Mouse (Mus musculus) kidney, embryonic 16.5 days (tissue): ENCODE measurements around the gene Stradb. TPM values are rescaled to one million over a fixed set of nuclear protein-coding genes. Genes with fewer than 3 reads are reported as not detected.

ENCODE experiments used
- ATAC-seq: fragments of 200-750 bp; cut with Nextera tagmentation; 2 replicates; pipeline ENCODE4 v1.8.0; 2017; ENCODE audit warnings: moderate TSS enrichment; ENCODE audit not compliant: low FRiP score, low TSS enrichment
- H3K27ac ChIP-seq: fragments of 300-500 bp; sonication (generic); 2 replicates; pipeline ENCODE4 v1.5.1; 2014; ENCODE audit warnings: low read length
- H3K27me3 ChIP-seq: fragments of 300-500 bp; sonication (generic); 2 replicates; pipeline ENCODE4 v1.6.1; 2014; ENCODE audit warnings: low read length, control low read depth, mixed read lengths; ENCODE audit not compliant: insufficient read depth
- H3K36me3 ChIP-seq: fragments of 300-500 bp; sonication (generic); 2 replicates; pipeline ENCODE4 v1.6.1; 2014; ENCODE audit warnings: low read length, control low read depth, mixed read lengths; ENCODE audit not compliant: insufficient read depth
- H3K4me1 ChIP-seq: fragments of 300-500 bp; sonication (generic); 2 replicates; pipeline ENCODE4 v1.6.1; 2014; ENCODE audit warnings: low read length, control low read depth, mixed read lengths; ENCODE audit not compliant: insufficient read depth
- H3K4me2 ChIP-seq: fragments of 300-500 bp; sonication (generic); replicated peaks from 2 replicates; pipeline ENCODE4 v1.6.1; 2014; ENCODE audit warnings: low read depth, low read length
- H3K4me3 ChIP-seq: fragments of 300-500 bp; sonication (generic); 2 replicates; pipeline ENCODE4 v1.5.1; 2014; ENCODE audit warnings: mild to moderate bottlenecking, low read length
- H3K9ac ChIP-seq: fragments of 300-500 bp; sonication (generic); replicated peaks from 2 replicates; pipeline ENCODE4 v1.6.1; 2014; ENCODE audit warnings: low read length
- H3K9me3 ChIP-seq: fragments of 300-500 bp; sonication (generic); 2 replicates; pipeline ENCODE4 v1.6.1; 2016; ENCODE audit warnings: low read length, control low read depth
- WGBS: fragments of 180-500 bp; shearing (Covaris S2); extraction: QIAGEN DNeasy Blood & Tissue Kit; methylation state at CpG from one replicate; pipeline ENCODE4 v1.1.7; 2014; 5-methylcytosine and 5-hydroxymethylcytosine counted together
- polyA plus RNA-seq: library from polyadenylated mRNA; unstranded; fragments of >200 nt; fragmentation: Nextera tagmentation; extraction: Ambion mirVana; gene quantifications from 2 replicates; pipeline ENCODE4 v1.2.1, GENCODE M21; 2015

Gene Stradb
- 29.0 and 29.6 TPM in 2 replicates for polyA plus RNA-seq

DNA sequence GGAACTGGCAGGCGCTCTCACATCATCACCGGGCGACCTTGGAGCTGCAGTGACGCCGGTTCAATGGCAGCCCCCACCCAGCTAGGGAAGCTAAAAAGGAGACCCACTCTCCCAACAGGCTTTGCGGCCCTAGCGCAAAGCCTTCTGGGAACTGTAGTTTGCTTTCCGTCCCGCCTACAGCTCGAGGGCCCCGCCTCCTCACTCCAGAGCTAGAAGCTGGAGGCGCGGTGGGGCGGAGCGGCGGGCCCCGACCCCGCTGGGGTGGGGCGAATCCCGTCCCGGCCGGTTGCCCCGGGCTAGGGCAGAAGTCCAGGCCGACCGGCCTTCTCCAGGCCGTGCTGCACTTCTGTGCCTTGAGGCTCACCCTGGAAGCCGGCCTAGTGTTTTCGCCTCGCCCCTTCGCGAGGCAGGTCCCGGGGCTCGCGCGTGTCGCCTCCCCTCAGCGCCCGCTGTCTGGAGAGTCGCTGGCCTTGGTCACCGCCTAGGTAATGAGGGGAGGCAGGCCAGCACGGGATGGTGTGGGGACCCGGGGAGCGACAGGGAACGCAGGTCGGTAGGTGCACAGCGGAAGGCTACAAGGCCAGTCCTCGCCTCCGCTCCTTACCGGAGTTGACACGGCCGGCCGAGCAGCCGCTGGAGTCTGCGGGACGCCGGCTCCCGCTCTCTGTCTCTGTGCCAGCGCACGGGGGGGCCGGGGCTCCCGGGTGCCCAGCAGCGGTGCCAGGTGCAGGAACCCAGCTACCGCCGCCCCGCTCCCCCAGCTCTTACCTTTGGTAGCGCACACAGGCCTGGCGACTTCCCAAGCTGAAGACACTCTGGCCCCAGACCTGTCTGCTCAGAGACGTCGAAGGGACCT, at the start of gene Stradb, which contains the start of gene Trak2:
Gene Stradb (plus strand): TSS at position 157 of the 856 bp plus-strand sequence.
Gene Trak2 (minus strand): TSS at position 65 of the 856 bp plus-strand sequence.
- H3K9me3 ChIP-seq = no peaks in the 10 kb centered on the region
- ATAC-seq = peak; percentile 98
- under 1% methylated on average over 65 of the region's 69 CpGs for WGBS
- H3K9ac ChIP-seq = peak within 1 kb of the TSS; percentile 92
- no peaks in the 10 kb centered on the region for H3K36me3 ChIP-seq
- peaks cover 22% of the 10 kb centered on the region for H3K4me1 ChIP-seq
- H3K27me3 ChIP-seq = no peaks in the 10 kb centered on the region
- H3K4me3 ChIP-seq = peak within 1 kb of the TSS; percentile 95
- H3K4me2 ChIP-seq = peak within 1 kb of the TSS; percentile 74
- H3K27ac ChIP-seq = peak within 1 kb of the TSS; percentile 95

- Histone ChIP-seq H3K4me1 (no peaks in the 10 kb centered on the region), H3K36me3 (peaks cover 16% of the 10 kb centered on the region), H3K27me3 (no peaks in the 10 kb centered on the region), H3K9me3 (peaks cover 7% of the 10 kb centered on the region; the same call in 1 of the 2 replicates), H3K4me2 (no peak overlapping the region), H3K9ac (no peak overlapping the region), H3K4me3 (no peak overlapping the region), H3K27ac (no peak overlapping the region)
- 93% methylated on average over 5 of the region's 5 CpGs for WGBS
- no peak for ATAC-seq
Measured at GRCm38 (mm10) chr1:58926664-58927063, 46.7 kb upstream of the Stradb start.

DNA sequence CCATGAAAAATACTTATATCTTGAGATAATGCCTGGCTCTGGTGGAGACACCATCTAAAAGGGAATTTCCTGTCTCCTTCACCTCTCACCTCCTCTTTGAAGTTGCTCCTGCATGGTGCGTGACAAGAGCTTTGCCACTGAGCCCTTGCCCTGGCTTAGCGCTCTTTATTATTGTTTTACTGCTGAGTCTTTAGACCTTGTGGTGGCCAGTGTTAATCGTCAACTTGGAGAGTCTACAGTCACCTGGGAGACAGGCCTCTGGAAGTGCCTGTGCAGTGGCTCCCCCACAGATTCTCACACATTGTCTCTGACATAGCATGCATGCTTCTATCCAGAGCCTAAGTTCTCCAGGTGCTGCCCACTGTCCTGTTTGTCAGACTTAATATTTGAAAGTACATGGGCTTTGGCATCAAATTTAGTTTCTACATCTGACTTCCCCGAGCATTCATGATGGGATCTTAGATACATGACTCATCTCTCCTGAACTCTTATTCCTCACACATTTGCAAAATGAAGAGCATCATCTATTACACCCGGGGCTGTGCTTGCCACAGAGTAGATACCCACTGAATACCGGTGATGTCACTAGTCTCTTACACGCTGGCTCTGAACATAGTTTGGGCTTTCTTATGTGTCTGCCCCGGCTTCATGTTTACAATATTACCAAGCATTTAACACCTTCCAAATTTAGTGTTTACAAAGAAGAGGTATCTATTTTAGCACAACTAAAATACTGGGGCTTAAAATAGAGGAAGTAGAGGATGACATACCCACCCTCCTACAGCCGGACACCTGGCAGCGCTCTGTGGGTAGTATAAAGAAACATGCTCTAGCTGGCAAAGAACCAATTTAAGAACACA, 36.3 kb upstream of the Stradb start:
- peak; percentile 76 for ATAC-seq
- no peak overlapping the region for H3K9ac ChIP-seq
- H3K4me3 ChIP-seq = no peak overlapping the region
- H3K36me3 ChIP-seq = peaks cover 19% of the 10 kb centered on the region
- H3K9me3 ChIP-seq = peaks cover 7% of the 10 kb centered on the region
- H3K27ac ChIP-seq = 0 out of 2 replicates have a peak overlapping the region, but pooled peaks have one; percentile 7
- WGBS = 89% methylated on average over 10 of the region's 10 CpGs
- H3K4me2 ChIP-seq = no peak overlapping the region
- H3K4me1 ChIP-seq = no peaks in the 10 kb centered on the region
- no peaks in the 10 kb centered on the region for H3K27me3 ChIP-seq

- no peaks in the 10 kb centered on the region for H3K4me1 ChIP-seq
- no peak overlapping the region for H3K9ac ChIP-seq
- no peak for ATAC-seq
- H3K9me3 ChIP-seq = peaks cover 7% of the 10 kb centered on the region
- H3K27ac ChIP-seq = no peak overlapping the region
- peaks cover 19% of the 10 kb centered on the region for H3K36me3 ChIP-seq
- no peaks in the 10 kb centered on the region for H3K27me3 ChIP-seq
- WGBS = 93% methylated on average over 9 of the region's 9 CpGs
- no peak overlapping the region for H3K4me3 ChIP-seq
- H3K4me2 ChIP-seq = no peak overlapping the region
Measured at GRCm38 (mm10) chr1:58937606-58938099, 35.7 kb upstream of the Stradb start.

GRCm38 (mm10) chr1:58945523-58945922, 27.8 kb upstream of the Stradb start:
- 96% methylated on average over 2 of the region's 2 CpGs for WGBS
- H3K4me1 ChIP-seq = peaks cover under 1% of the 10 kb centered on the region
- H3K27ac ChIP-seq = no peak overlapping the region
- no peak overlapping the region for H3K9ac ChIP-seq
- no peak for ATAC-seq
- no peak overlapping the region for H3K4me3 ChIP-seq
- no peaks in the 10 kb centered on the region for H3K27me3 ChIP-seq
- no peaks in the 10 kb centered on the region for H3K9me3 ChIP-seq
- H3K4me2 ChIP-seq = no peak overlapping the region
- peaks cover 17% of the 10 kb centered on the region for H3K36me3 ChIP-seq

GRCm38 (mm10) chr1:58945960-58946670, 27.2 kb upstream of the Stradb start:
- 86% methylated on average over 7 of the region's 7 CpGs for WGBS
- Histone ChIP-seq H3K27me3 (no peaks in the 10 kb centered on the region), H3K4me1 (peaks cover 7% of the 10 kb centered on the region), H3K9me3 (no peaks in the 10 kb centered on the region), H3K4me2 (no peak overlapping the region), H3K36me3 (peaks cover 15% of the 10 kb centered on the region), H3K4me3 (no peak overlapping the region), H3K9ac (no peak overlapping the region), H3K27ac (no peak overlapping the region)
- no peak for ATAC-seq

GRCm38 (mm10) chr1:58946718-58947117, 26.6 kb upstream of the Stradb start:
- 82% methylated on average over 9 of the region's 9 CpGs for WGBS
- Histone ChIP-seq H3K4me3 (no peak overlapping the region), H3K27me3 (no peaks in the 10 kb centered on the region), H3K9me3 (no peaks in the 10 kb centered on the region), H3K4me2 (no peak overlapping the region), H3K27ac (no peak overlapping the region), H3K4me1 (peaks cover 12% of the 10 kb centered on the region), H3K36me3 (peaks cover 15% of the 10 kb centered on the region), H3K9ac (no peak overlapping the region)
- no peak for ATAC-seq

- no peak for ATAC-seq
- 85% methylated on average over 6 of the region's 6 CpGs for WGBS
Measured at GRCm38 (mm10) chr1:58949561-58950106, 23.7 kb upstream of the Stradb start.

More at GRCm38 (mm10) chr1:58949561-58950106, 23.7 kb upstream of the Stradb start:
- Histone ChIP-seq H3K27ac (no peak overlapping the region), H3K4me1 (peaks cover 19% of the 10 kb centered on the region), H3K9me3 (no peaks in the 10 kb centered on the region), H3K36me3 (peaks cover 15% of the 10 kb centered on the region), H3K4me2 (no peak overlapping the region), H3K9ac (no peak overlapping the region), H3K27me3 (no peaks in the 10 kb centered on the region), H3K4me3 (no peak overlapping the region)
